Mouse (Mus musculus) embryonic facial prominence, embryonic 13.5 days (tissue): Measurements from ENCODE around the gene Vipr1. TPM values are rescaled to one million over a fixed set of nuclear protein-coding genes. Genes with fewer than 3 reads are reported as not detected.

Source experiments
- ATAC-seq: fragments of 200-750 bp; cut with Nextera tagmentation; 2 replicates; pipeline ENCODE4 v1.8.0; 2017; ENCODE audit warnings: low read depth; ENCODE audit not compliant: insufficient number of reproducible peaks, insufficient read depth, low FRiP score, low TSS enrichment
- H3K27ac ChIP-seq: fragments of 300-500 bp; sonication (generic); 2 replicates; pipeline ENCODE4 v1.5.1; 2015; ENCODE audit warnings: moderate library complexity, mild to moderate bottlenecking, inconsistent platforms
- H3K27me3 ChIP-seq: fragments of 300-500 bp; sonication (generic); 2 replicates; pipeline ENCODE4 v1.6.1; 2015; ENCODE audit warnings: mild to moderate bottlenecking, inconsistent platforms
- H3K36me3 ChIP-seq: fragments of 300-500 bp; sonication (generic); 2 replicates; pipeline ENCODE4 v1.6.1; 2015; ENCODE audit warnings: mild to moderate bottlenecking, inconsistent platforms
- H3K4me1 ChIP-seq: fragments of 300-500 bp; sonication (generic); 2 replicates; pipeline ENCODE4 v1.6.1; 2015; ENCODE audit warnings: inconsistent platforms
- H3K4me2 ChIP-seq: fragments of 300-500 bp; sonication (generic); 2 replicates; pipeline ENCODE4 v1.6.1; 2015; ENCODE audit warnings: moderate library complexity, mild to moderate bottlenecking, inconsistent platforms
- H3K4me3 ChIP-seq: fragments of 300-500 bp; sonication (generic); 2 replicates; pipeline ENCODE4 v1.5.1; 2015; ENCODE audit warnings: mild to moderate bottlenecking, inconsistent platforms
- H3K9ac ChIP-seq: fragments of 300-500 bp; sonication (generic); 2 replicates; pipeline ENCODE4 v1.6.1; 2015; ENCODE audit warnings: mild to moderate bottlenecking, inconsistent platforms
- H3K9me3 ChIP-seq: fragments of 300-500 bp; sonication (generic); 2 replicates; pipeline ENCODE4 v1.6.1; 2016; ENCODE audit warnings: inconsistent platforms
- WGBS: fragments of 180-500 bp; shearing (Covaris S2); methylation state at CpG from one replicate; pipeline ENCODE4 v1.1.7; 2015; ENCODE audit warnings: mixed read lengths; 5-methylcytosine and 5-hydroxymethylcytosine counted together
- polyA plus RNA-seq: library from polyadenylated mRNA; unstranded; fragments of >200 nt; fragmentation: Nextera tagmentation; extraction: Ambion mirVana; gene quantifications from 2 replicates; pipeline ENCODE4 v1.2.1, GENCODE M21; 2015

Vipr1 gene
- polyA plus RNA-seq, 1 experiment from 2014 or later, result 0.67 TPM

DNA sequence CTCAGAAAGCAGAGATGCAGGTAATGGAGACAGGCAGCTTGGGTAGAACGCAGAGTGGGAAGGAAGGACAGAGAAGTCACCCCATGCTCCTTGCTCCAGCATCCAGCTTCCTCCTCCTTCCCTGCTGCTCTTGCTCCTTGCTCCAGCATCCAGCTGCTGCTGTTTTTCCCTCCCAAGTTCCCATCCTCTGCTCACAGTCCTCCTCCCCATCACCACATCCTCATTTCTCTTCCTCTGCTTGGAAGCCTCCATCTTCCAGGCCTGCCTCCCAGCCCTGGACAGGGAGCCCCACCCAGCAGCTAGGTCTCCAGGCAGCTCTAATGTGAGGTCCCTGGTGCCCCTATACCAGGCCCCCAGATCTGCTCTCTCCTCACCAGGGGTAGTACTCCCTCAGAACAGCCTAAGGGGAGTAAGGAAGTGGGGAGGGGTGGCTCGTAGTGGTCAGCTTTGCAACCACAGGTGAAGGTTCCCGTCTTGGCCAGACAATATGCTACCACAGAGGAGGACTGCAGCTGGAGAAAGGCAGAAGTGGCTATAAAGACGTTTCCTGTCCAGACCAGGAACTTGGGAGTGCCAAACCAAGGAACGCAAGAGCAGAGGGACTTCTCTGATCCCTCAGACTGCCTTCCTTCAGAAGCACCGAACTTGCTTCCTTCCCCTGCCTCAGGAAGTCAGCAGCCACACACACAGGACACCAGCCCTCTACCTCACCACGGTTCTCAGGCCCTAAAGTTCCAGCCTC, 6.5 kb upstream of the Vipr1 start:
- 47% methylated on average over 7 of the region's 7 CpGs for WGBS
- no peaks in the 10 kb centered on the region for H3K4me1 ChIP-seq
- no peaks in the 10 kb centered on the region for H3K36me3 ChIP-seq
- H3K9me3 ChIP-seq, result no peaks in the 10 kb centered on the region
- peak overlapping the region; percentile 28; the same call in 1 of the 2 replicates for H3K9ac ChIP-seq
- peaks cover 34% of the 10 kb centered on the region for H3K27me3 ChIP-seq
- H3K4me3 ChIP-seq, result no peak overlapping the region
- no peak for ATAC-seq
- no peak overlapping the region for H3K27ac ChIP-seq
- no peak overlapping the region for H3K4me2 ChIP-seq

DNA sequence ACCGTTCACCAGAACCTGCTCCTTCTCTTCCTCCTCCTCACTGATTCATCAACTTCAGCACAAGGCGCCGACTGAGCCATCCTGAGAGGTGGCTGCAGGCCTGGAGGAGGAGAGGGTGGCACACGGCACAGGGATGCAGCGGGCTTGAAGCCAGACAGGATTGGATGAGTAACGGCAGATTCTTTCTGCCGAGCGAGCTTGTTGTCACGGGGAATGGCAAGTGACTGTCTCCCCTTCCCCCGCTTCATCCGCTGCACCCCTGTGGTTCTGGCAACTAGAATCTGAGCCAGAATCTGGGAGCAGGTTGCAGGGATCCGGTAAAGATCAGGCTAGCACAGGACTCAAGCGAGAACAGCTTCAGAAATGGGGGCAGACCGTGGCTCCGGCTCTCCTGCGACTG, 2.7 kb upstream of the Vipr1 start:
- WGBS, result 50% methylated on average over 16 of the region's 16 CpGs
- Histone ChIP-seq H3K36me3 (no peaks in the 10 kb centered on the region), H3K27me3 (peaks cover 72% of the 10 kb centered on the region), H3K4me3 (no peak overlapping the region), H3K27ac (no peak overlapping the region), H3K4me2 (no peak overlapping the region), H3K4me1 (peaks cover 18% of the 10 kb centered on the region), H3K9ac (no peak overlapping the region), H3K9me3 (no peaks in the 10 kb centered on the region)
- no peak for ATAC-seq

DNA sequence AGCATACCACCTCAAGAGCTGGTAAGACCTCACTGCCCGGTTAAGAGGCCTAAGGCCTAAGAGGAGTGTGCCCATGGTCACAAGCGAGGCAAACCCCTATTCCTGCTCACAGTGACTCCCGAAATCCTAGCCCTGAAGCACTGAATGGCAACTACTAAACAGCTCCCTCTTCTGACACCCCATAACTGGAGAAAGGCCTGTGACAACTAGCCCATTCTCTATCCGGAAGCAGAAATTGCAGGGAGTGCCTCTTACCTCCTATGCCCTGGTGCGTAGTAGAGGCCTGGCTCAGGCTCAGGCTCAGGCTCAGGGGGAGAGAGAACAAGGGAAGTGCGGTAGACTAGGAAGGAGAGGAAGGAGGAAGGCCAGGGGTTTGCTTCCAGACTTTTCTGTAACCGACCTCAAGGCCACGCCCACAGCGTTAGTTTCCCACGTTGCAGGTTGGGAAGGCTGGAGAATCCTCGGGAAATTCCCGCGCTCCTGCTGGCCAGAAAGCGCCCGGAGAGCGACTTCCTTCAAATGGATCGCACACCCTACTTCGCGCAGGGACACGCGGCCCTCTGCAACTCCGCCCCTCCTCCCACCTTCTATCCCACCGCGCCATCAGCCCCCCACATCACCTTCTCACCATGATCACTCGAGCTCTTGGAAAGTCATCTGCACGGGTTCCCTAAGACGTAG, 1.1 kb upstream of the Vipr1 start:
- Histone ChIP-seq H3K27me3 (peaks cover 74% of the 10 kb centered on the region), H3K9me3 (no peaks in the 10 kb centered on the region), H3K27ac (no peak overlapping the region), H3K4me3 (peak overlapping the region; percentile 56), H3K4me1 (peaks cover 18% of the 10 kb centered on the region), H3K36me3 (no peaks in the 10 kb centered on the region), H3K4me2 (peak overlapping the region; percentile 95), H3K9ac (peak overlapping the region; percentile 73; the same call in 1 of the 2 replicates)
- ATAC-seq, result no peak
- WGBS, result 10% methylated on average over 27 of the region's 27 CpGs

DNA sequence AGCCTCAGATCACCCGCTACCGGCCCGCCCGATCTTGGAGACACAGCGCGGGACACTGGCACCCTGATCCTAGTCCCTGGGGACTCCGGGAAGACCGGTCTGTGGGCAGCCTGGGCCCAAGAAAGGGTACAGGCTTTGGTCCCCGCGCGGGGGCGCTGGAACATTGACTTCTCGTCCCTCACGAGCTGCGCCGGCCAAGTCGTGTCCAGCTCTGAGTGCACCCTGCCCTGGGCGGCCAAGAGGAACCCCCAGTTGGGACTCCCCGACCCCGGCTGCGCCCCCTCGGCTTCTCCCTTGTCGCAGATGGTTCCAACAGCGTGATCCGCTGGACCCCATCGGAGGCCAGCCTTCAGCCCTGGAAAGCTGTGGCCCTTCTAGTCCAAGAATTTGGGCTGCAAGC, 515 bp upstream of the Vipr1 start, which contains the start of gene Lyzl4:
Gene Lyzl4, minus strand, starts transcription at position 96 of the 400 bp plus-strand sequence.
- H3K4me3 ChIP-seq, result peak within 1 kb of the TSS; percentile 56
- H3K9me3 ChIP-seq, result no peaks in the 10 kb centered on the region
- H3K27ac ChIP-seq, result no peak within 1 kb of the TSS
- peaks cover 18% of the 10 kb centered on the region for H3K4me1 ChIP-seq
- peak within 1 kb of the TSS; percentile 73 for H3K9ac ChIP-seq
- no peak for ATAC-seq
- H3K27me3 ChIP-seq, result peaks cover 74% of the 10 kb centered on the region
- peak within 1 kb of the TSS; percentile 95 for H3K4me2 ChIP-seq
- H3K36me3 ChIP-seq, result no peaks in the 10 kb centered on the region
- under 1% methylated on average over 26 of the region's 26 CpGs for whole genome bisulfite sequencing

DNA sequence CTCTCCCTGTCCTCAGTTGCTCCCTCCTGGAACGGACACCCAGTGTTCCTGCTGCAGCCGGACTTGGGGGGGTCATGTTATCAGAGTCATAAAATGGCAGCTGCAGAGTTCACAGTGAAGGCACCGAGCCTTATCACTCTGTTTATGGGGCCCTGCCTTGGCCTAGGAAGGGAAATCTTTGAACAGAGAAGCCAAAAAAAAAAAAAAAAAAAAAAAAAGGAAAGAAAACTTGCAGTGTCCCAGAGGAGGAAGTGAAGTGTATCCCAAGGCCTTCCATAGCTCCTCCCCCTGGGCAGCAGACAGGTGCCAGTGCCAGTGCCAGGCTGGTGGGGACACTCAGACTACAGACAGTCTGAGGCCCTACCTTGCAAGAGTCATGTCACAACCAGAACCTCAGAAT, 2.3 kb downstream of the Vipr1 start:
- Histone ChIP-seq H3K4me2 (no peak overlapping the region), H3K4me1 (peaks cover 18% of the 10 kb centered on the region), H3K27ac (no peak overlapping the region), H3K9me3 (no peaks in the 10 kb centered on the region), H3K4me3 (no peak overlapping the region), H3K9ac (no peak overlapping the region), H3K27me3 (peaks cover 60% of the 10 kb centered on the region), H3K36me3 (no peaks in the 10 kb centered on the region)
- WGBS, result 76% methylated on average over 3 of the region's 3 CpGs
- no peak for ATAC-seq

DNA sequence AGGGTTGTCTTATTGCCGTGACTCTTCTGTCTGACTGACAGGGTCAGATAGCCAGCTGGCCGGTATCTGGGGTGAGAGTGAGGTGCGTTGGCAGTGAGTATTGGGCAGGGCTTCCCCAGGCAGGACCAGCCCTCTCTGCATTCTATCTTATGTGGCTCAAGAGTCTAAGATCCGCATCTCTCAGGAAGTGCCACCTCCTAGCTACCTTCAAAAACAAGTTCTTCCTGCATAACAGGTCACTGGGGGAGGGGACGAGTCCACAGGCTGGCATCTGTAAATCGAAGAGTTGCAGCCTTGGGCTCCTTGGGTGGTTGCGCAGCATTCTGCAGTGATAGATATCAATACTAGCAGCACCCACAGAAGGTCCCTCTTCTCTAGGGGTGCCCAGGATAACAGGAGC, 4.5 kb downstream of the Vipr1 start:
- Histone ChIP-seq H3K36me3 (no peaks in the 10 kb centered on the region), H3K9me3 (no peaks in the 10 kb centered on the region), H3K4me3 (no peak overlapping the region), H3K4me1 (peaks cover 17% of the 10 kb centered on the region), H3K9ac (no peak overlapping the region), H3K4me2 (no peak overlapping the region), H3K27me3 (peaks cover 38% of the 10 kb centered on the region), H3K27ac (no peak overlapping the region)
- WGBS, result 64% methylated on average over 7 of the region's 7 CpGs
- ATAC-seq, result no peak

DNA sequence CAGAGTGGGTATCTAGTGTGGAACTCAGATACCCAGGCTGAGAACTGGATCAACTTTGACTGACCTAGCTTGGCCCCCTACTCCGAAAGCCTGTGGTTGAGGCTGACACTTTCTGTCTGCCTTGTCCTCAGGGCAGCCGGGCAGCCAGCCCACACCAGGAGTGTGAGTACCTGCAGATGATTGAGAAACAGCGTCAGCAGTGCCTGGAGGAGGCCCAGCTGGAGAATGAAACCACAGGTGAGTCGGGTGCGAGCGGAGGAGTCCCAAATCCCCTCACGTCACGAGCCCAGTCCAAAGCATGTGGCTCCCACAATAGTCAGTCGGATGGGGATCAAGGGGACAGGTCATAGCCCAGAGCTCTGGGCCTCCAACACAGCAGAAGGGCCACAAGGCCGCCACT, 11.2 kb downstream of the Vipr1 start:
- H3K27me3 ChIP-seq, result peaks cover 2% of the 10 kb centered on the region; the same call in 1 of the 2 replicates

DNA sequence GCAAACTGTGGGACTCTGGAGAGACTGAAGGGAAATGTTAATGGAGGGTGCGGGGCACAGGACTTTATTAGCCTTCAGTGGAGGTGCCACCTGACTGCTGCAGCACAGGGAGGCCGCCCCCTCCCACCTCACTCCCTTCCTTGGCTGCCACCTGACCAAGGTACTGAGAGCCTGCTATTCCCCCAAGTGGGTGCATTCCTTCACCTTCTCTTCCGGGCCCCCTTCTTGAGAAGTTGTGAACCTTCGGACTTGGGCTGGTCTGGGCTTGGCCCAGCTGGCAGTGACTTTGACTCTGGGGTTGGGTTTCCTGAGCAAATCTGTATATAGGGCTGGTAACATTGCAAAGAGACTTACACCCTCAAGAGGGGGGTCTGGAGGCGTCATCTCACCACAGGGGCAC, 13.8 kb downstream of the Vipr1 start:
- no peak overlapping the region for H3K4me3 ChIP-seq
- H3K36me3 ChIP-seq, result no peaks in the 10 kb centered on the region
- no peak overlapping the region for H3K27ac ChIP-seq
- H3K27me3 ChIP-seq, result peaks cover 3% of the 10 kb centered on the region; the same call in 1 of the 2 replicates
- no peak for ATAC-seq
- no peaks in the 10 kb centered on the region for H3K9me3 ChIP-seq
- WGBS, result 91% methylated on average over 5 of the region's 5 CpGs
- H3K4me2 ChIP-seq, result no peak overlapping the region
- peaks cover 2% of the 10 kb centered on the region; the same call in 1 of the 2 replicates for H3K4me1 ChIP-seq
- no peak overlapping the region for H3K9ac ChIP-seq

More for the DNA sequence above, 11.2 kb downstream of the Vipr1 start:
- H3K9me3 ChIP-seq, result no peaks in the 10 kb centered on the region
- H3K4me2 ChIP-seq, result no peak overlapping the region
- ATAC-seq, result no peak
- WGBS, result 83% methylated on average over 10 of the region's 10 CpGs
- no peak overlapping the region for H3K27ac ChIP-seq
- H3K36me3 ChIP-seq, result no peaks in the 10 kb centered on the region
- peaks cover 6% of the 10 kb centered on the region; the same call in 1 of the 2 replicates for H3K4me1 ChIP-seq
- no peak overlapping the region for H3K9ac ChIP-seq
- no peak overlapping the region for H3K4me3 ChIP-seq

DNA sequence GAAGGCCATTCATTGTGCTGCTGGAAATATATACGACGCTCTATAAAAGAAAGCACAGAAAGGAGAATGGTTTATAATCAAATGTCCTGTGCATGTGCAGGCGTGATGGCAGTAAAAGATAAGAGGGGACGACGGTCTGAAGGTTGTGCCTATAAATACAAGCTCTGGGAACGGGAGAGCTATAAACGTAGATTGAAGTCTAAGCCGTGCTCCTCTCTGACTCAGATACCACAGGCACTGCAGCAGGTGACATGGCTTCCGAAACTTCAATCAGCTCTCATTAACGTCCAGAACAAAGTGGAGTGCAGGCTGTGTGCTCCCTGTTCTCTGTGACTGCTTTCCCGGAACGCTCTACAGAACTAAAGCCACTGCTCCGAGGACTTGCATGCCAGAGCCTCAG, 14.6 kb downstream of the Vipr1 start:
- H3K9me3 ChIP-seq, result no peaks in the 10 kb centered on the region
- 63% methylated on average over 13 of the region's 13 CpGs for WGBS
- no peak for ATAC-seq
- H3K9ac ChIP-seq, result no peak overlapping the region
- peaks cover 3% of the 10 kb centered on the region; the same call in 1 of the 2 replicates for H3K27me3 ChIP-seq
- H3K27ac ChIP-seq, result no peak overlapping the region
- H3K36me3 ChIP-seq, result no peaks in the 10 kb centered on the region
- H3K4me1 ChIP-seq, result no peaks in the 10 kb centered on the region
- no peak overlapping the region for H3K4me3 ChIP-seq
- no peak overlapping the region for H3K4me2 ChIP-seq

DNA sequence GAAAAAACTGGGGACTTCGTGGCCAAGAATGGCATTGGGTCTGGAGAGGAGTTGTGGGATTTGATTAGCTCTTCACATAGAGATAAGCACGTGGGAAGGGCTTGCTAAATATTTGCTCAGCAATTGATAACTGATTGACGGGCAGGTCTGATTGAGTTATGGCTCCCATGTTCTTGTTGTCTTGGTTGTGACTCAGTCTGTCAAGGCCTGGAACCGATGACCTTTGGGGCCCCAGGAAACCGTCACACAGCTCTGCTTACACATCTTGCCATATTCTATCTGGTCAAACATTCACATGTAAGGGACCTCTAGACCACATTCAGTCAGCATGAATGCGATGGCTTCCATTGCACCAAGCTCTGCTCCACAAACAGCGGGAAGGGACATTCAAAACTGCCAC, 15.7 kb downstream of the Vipr1 start:
- Histone ChIP-seq H3K9me3 (no peaks in the 10 kb centered on the region), H3K4me3 (no peak overlapping the region), H3K27me3 (peaks cover 3% of the 10 kb centered on the region; the same call in 1 of the 2 replicates), H3K4me1 (no peaks in the 10 kb centered on the region), H3K9ac (no peak overlapping the region), H3K36me3 (no peaks in the 10 kb centered on the region), H3K4me2 (no peak overlapping the region), H3K27ac (no peak overlapping the region)
- 78% methylated on average over 7 of the region's 7 CpGs for WGBS
- ATAC-seq, result no peak

DNA sequence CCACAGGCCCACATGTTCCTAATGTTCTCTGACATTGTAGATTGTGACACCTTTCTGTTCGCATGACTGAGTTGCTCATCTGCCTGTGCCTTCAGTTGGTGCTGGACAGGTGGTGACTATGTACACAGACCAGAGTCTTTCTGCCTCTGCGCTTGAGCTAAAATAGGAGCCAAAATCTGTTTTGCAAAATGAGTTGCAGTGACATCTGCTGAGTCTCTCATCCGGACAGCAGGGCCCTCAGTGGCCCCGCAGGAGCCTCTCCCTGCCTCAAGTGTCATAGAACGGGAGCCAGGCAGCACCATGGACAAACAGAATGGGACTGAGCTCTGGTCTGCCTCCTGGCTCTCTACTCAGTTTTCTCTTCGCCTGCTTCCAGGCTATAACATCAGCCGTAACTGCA, 17.3 kb downstream of the Vipr1 start:
- WGBS, result 74% methylated on average over 7 of the region's 7 CpGs
- Histone ChIP-seq H3K4me2 (no peak overlapping the region), H3K9me3 (no peaks in the 10 kb centered on the region), H3K27me3 (0 out of 2 replicates have a peak, but pooled peaks cover 3% of the 10 kb centered on the region), H3K4me3 (no peak overlapping the region), H3K9ac (no peak overlapping the region), H3K4me1 (no peaks in the 10 kb centered on the region), H3K27ac (no peak overlapping the region), H3K36me3 (no peaks in the 10 kb centered on the region)
- ATAC-seq, result no peak

DNA sequence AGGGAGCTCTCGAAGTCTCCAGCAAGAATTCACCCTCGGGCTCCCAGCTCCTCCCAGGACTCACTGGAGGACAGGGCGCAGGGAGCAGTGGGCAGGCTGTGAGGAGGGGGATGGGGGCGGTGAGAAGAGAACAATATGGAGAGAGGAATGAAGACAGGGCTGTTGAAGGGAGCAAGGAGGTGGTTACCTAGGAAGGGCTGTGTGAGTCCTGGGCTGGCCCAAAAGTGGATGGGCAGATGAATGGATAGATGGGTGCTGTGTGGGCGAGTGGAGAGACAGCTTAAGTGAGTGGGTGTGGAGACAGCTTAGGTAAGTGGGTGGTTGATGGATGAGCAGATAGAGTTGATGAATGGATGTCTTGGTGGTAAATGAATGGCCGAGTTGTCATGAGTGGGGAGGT, 21.0 kb downstream of the Vipr1 start:
- no peaks in the 10 kb centered on the region for H3K9me3 ChIP-seq
- no peak overlapping the region for H3K9ac ChIP-seq

More for the DNA sequence above, 21.0 kb downstream of the Vipr1 start:
- H3K4me1 ChIP-seq, result no peaks in the 10 kb centered on the region
- H3K4me2 ChIP-seq, result no peak overlapping the region
- no peak overlapping the region for H3K27ac ChIP-seq
- H3K36me3 ChIP-seq, result no peaks in the 10 kb centered on the region
- H3K4me3 ChIP-seq, result no peak overlapping the region
- H3K27me3 ChIP-seq, result peaks cover 29% of the 10 kb centered on the region
- 69% methylated on average over 6 of the region's 6 CpGs for WGBS
- no peak for ATAC-seq
